Mouse (Mus musculus) testis, adult 2 months (tissue): Measurements from ENCODE around the gene Ccl9.

Experiments
- CTCF ChIP-seq: fragments of 200-500 bp; IDR thresholded peaks from 2 replicates; pipeline ENCODE4 v1.5.1; 2012; ENCODE audit warnings: low read depth, mild to moderate bottlenecking, inconsistent platforms, low read length, moderate library complexity; ENCODE audit not compliant: control insufficient read depth, insufficient read depth, insufficient replicate concordance
- POLR2A ChIP-seq: fragments of 200-500 bp; IDR thresholded peaks from 2 replicates; pipeline ENCODE4 v1.6.1; 2012; ENCODE audit warnings: low read depth, mild to moderate bottlenecking, inconsistent platforms, low read length, moderate library complexity; ENCODE audit not compliant: control insufficient read depth

- TF ChIP-seq POLR2A, result no peak
- TF ChIP-seq CTCF, result no peak
Measured at GRCm38 (mm10) chr11:83570189-83570588, 8.2 kb downstream of the Ccl9 start.
